Mouse (Mus musculus) frontal cortex, postnatal 14 days (tissue): ENCODE data around the gene Cttnbp2.
"Not testable (repeated sequence)": the region's sequence is repeated elsewhere in the genome, so short reads cannot be mapped to it uniquely, and the experiment has no call there.

Experiments used
- DNase-seq, 2 experiments: peaks; one replicate each; pipeline ENCODE4 v3.0.0; 2022; ENCODE audit warnings: low spot score in 2 of 2

The Cttnbp2 gene

GRCm38 (mm10) chr6:18417866-18418454 lies 96.7 kb downstream of the Cttnbp2 start:
- DNase-seq, result no peak

GRCm38 (mm10) chr6:18415961-18416360 lies 98.7 kb downstream of the Cttnbp2 start:
- no peak for DNase-seq

- no peak for DNase-seq
Observed at GRCm38 (mm10) chr6:18411505-18412225, 103.0 kb downstream of the Cttnbp2 start.

- DNase-seq, result no peak
Observed at GRCm38 (mm10) chr6:18408445-18408844, 106.2 kb downstream of the Cttnbp2 start.

GRCm38 (mm10) chr6:18401066-18401674 lies 113.5 kb downstream of the Cttnbp2 start:
- no peak for DNase-seq

- no peak for DNase-seq
Observed at GRCm38 (mm10) chr6:18381380-18381779, 133.3 kb downstream of the Cttnbp2 start.

GRCm38 (mm10) chr6:18380300-18381202 lies 134.1 kb downstream of the Cttnbp2 start:
- no peak for DNase-seq

- DNase-seq, result not testable (repeated sequence)
Observed at GRCm38 (mm10) chr6:18377755-18378154, 136.9 kb downstream of the Cttnbp2 start.

- no peak for DNase-seq
Observed at GRCm38 (mm10) chr6:18374744-18375143, 139.9 kb downstream of the Cttnbp2 start.

- DNase-seq, result no peak
Observed at GRCm38 (mm10) chr6:18373652-18374051, 141.0 kb downstream of the Cttnbp2 start.

GRCm38 (mm10) chr6:18372447-18373228 lies 142.0 kb downstream of the Cttnbp2 start:
- DNase-seq, result peak; percentile 18 to 51

GRCm38 (mm10) chr6:18369723-18370122 lies 144.9 kb downstream of the Cttnbp2 start:
- no peak for DNase-seq

- DNase-seq, result no peak
Observed at GRCm38 (mm10) chr6:18369054-18369453, 145.6 kb downstream of the Cttnbp2 start.

- no peak for DNase-seq
Observed at GRCm38 (mm10) chr6:18362232-18362631, 152.4 kb downstream of the Cttnbp2 start.

- DNase-seq, result no peak
Observed at GRCm38 (mm10) chr6:18360955-18361354, 153.7 kb downstream of the Cttnbp2 start.

- no peak for DNase-seq
Observed at GRCm38 (mm10) chr6:18360154-18360553, 154.5 kb downstream of the Cttnbp2 start.

GRCm38 (mm10) chr6:18349153-18349858 lies 165.3 kb downstream of the Cttnbp2 start:
- no peak for DNase-seq

- DNase-seq, result no peak
Observed at GRCm38 (mm10) chr6:18344272-18344671, 170.4 kb downstream of the Cttnbp2 start.

- no peak for DNase-seq
Observed at GRCm38 (mm10) chr6:18338307-18338706, 176.3 kb downstream of the Cttnbp2 start.

GRCm38 (mm10) chr6:18335393-18335792 lies 179.2 kb downstream of the Cttnbp2 start:
- DNase-seq, result no peak

- DNase-seq, result no peak
Observed at GRCm38 (mm10) chr6:18322950-18323349, 191.7 kb downstream of the Cttnbp2 start.
